Mouse (Mus musculus) CD8-positive naive resting alpha-beta T cell, adult 2 months (primary cell): ENCODE results near the gene Spata31d1a.
A peak's percentile ranks its signal among the peaks of the same experiment; 100 is the strongest.
"Not testable (repeated sequence)": the region's sequence is repeated elsewhere in the genome, so short reads cannot be mapped to it uniquely, and the experiment has no call there.

ENCODE experiments used
- DNase-seq, 2 experiments: peaks; one replicate each; pipeline ENCODE4 v3.0.0; 2022; ENCODE audit warnings: low read depth in 2 of 2, low spot score in 2 of 2

Gene Spata31d1a

GRCm38 (mm10) chr13:59703514-59703913, 6.6 kb downstream of the Spata31d1a start:
- DNase-seq = no peak

DNA sequence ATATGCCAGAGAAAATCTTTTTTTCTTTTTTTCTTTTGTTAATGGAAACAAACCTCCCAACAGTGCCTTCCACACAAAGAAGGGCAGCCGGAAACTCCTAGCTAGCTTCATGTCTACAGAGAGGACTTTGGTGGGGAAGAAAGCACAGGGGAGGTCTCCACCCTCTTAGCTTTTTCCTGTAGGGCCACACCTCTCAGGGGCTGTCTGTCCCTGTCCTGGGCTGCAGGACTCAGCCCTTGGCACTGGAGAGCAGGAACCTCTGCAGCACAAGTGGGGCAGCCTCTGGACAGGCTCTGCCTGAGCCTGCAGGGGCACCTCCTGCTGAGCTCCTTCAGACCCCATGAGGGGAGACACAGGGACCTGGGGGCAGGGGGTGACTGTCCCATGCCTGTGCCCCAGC, 10.0 kb downstream of the Spata31d1a start:
- not testable (repeated sequence) for DNase-seq

- DNase-seq = no peak
These were observed 11.0 kb downstream of the Spata31d1a start for GRCm38 (mm10) chr13:59699131-59699530.

DNA sequence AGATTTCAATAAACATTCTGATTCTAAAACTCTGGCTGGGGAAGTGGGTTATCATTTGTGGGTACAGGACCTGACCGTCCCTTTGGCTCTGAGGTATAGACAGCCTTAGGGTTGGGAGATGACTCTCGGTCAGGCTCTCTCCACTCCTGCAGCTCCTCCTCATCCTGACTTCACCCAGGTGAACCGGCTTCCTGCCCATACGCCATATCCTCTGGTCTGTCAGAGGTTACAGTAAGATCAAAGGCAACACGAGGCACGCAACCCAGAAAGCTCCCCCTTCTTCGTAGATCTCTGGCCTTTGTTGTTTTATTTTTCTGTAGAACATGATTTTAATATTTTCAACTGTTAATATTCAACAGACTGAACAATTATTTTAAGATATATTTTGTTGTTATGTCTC, 14.3 kb downstream of the Spata31d1a start:
- peak; percentile 37 to 45 for DNase-seq

GRCm38 (mm10) chr13:59694008-59694407, 16.1 kb downstream of the Spata31d1a start, which contains the start of gene 4921517D22Rik:
Gene 4921517D22Rik, minus strand, starts transcription at chr13:59694108.
- no peak for DNase-seq

- DNase-seq = no peak
These were observed 18.7 kb downstream of the Spata31d1a start for GRCm38 (mm10) chr13:59691478-59691877.

DNA sequence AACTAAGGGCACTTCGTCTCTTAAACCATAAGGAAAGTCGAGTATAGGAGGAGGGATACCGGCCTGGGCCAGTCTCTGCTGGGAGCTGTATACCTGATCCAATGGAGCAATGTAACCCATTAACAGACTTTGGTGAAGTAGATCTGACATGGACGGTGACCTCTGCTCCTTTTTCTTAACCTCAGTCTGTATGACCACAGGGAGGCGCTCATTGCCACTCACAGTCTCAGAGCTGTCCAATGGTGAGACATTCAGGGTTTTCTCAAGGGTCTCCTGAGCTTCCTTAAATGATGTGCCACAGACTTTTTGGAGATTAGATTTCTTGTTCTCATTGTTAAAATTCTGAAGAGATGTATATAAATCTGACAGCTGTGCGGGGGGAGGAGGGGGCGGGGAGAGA, 19.6 kb downstream of the Spata31d1a start:
- no peak for DNase-seq

DNA sequence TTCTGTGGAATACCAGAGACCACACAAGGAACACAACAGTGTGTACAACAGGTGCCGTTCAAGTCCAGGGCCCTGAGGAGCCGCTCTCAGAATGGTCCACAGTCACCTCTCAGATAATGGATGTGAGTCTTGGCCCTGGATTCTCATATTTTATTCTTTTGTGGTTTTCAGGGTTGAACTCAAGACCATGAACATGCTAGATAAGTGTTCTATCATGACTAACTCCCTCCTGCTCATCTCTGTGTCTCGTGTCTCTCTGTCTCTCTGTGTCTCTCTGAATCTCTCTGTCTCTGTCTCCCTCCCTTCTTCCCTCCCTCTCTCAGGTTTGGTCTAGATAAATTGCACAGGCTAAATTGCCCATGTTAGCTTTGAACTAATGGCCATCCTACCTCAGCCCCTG, 20.3 kb downstream of the Spata31d1a start:
- no peak for DNase-seq

GRCm38 (mm10) chr13:59689313-59689712, 20.8 kb downstream of the Spata31d1a start:
- DNase-seq = no peak

GRCm38 (mm10) chr13:59688338-59688770, 21.8 kb downstream of the Spata31d1a start:
- peak in 1 of 2 experiments; percentile 24 for DNase-seq

- no peak for DNase-seq
These were observed 24.9 kb downstream of the Spata31d1a start for GRCm38 (mm10) chr13:59685236-59685635.

DNA sequence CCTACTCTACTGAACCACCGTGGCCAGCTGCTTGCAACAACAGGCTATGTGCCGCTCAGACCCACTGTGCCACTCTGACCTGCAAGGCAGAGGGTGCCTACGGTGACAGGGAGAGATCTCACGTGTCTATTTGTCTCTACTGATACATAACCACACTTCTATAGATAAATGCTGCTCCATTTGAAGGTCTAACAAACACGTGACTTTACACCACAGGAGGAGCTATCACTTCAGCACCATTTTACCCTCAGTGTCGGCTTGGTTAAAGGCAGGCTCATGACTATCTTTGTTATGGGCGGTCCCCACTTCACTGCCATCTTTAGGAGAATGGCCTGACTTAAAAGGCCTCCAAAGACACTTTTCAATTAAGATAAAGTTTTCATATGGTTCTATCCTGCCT, 27.5 kb downstream of the Spata31d1a start:
- DNase-seq = no peak

GRCm38 (mm10) chr13:59679908-59680307, 30.2 kb downstream of the Spata31d1a start:
- no peak for DNase-seq

DNA sequence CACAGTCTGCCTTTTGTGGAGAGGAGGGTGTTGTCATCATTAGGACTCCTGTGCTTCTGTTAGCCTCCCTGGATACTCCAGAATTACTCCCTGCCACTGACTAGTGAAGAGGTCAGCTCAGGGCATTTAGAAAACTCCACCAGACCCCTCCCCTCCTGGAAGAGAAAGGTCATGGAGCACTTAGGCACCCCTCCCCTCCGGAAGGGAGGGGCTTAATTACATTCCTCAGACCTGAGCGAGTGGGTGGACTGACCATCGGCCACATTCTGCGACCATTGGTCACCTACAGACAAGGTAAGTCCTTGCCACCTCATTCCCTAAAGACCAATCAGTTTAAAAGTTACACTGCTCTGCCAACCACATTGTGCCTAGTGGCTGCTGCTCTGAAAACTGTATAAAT, 30.8 kb downstream of the Spata31d1a start:
- no peak for DNase-seq

DNA sequence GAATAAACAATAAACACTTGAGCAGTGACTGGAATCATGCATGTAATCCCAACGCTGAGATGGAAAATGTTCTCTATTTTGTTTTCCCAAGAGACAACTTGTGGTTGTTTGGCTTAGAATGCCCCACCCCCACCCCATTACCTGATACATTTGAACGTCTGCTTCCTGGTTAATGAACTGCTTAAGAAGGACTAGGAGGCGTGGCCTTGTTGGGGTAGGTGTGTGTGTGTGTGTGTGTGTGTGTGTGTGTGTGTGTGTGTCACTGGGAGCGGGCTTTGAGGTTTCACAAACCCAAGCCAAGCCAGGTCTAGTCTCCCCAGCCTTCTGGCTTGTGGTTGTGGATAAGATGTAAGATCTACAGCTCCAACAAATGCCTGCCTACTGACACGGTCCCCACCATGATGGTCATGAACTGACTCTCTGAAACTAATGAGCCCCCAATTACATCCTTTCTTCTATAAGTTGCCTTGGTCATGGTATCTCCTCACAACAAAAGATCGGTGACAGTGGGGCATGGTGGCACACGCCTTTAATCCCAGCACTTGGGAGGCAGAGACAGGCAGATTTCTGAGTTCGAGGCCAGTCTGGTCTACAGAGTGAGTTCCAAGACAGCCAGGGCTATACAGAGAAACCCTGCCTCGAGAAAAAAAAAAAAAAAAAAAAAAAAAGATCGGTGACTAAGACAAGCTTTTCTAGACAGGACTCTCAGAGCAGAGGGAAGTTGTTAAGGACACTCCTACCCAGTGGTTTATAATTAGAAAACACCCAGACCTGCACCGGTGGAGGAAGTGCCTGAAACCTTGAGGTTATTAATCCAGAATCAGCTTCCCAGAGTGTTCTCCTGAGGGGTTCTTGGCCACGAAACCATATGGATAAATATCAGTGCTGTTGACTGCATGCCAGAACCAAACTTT, 33.6 kb downstream of the Spata31d1a start:
- no peak for DNase-seq

- DNase-seq = peak; percentile 23 to 29
These were observed 34.7 kb downstream of the Spata31d1a start, which contains the start of gene Golm1 for GRCm38 (mm10) chr13:59675151-59676011. Gene Golm1, minus strand, starts transcription at chr13:59675811.

- DNase-seq = no peak
These were observed 35.4 kb downstream of the Spata31d1a start for GRCm38 (mm10) chr13:59674761-59675150.

- DNase-seq = no peak
These were observed 35.9 kb downstream of the Spata31d1a start for GRCm38 (mm10) chr13:59674215-59674614.

DNA sequence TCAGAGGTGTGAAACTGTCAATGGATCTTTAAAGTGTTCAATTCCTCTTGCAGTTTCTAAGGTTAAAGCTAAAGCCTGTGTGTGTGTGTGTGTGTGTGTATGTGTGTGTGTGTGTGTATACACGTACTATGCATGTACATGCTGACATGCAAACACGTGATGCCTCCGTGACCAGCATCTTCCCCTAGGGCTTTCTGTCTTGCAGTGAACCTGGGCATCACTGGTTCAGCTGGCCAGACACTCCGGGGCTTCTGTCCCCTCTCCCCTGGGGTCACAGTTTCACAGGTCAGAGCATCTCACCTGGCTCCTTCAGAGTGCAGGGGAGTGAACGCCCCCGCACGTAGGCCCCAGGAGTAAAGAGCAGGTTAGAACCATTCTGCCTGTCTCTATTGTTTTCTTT, 36.5 kb downstream of the Spata31d1a start:
- DNase-seq = no peak

DNA sequence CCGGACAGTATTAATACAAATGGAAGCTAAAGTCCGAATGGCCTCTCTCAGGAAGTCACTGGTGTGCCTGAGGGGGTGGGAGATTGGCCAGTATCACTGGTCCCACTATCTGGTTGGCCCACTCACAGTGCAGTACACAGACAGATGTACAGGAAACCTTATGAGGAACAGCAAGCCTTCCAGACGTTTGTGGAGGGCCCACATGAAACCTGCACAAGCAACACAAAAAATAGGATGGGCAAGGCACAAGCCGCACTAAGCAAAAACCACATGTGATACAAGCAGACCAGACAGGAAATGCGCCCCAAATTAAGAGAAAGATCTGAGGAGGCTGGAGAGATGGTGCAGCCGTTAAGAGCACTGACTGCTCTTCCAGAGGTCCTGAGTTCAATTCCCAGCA, 37.9 kb downstream of the Spata31d1a start:
- peak; percentile 28 to 53 for DNase-seq

DNA sequence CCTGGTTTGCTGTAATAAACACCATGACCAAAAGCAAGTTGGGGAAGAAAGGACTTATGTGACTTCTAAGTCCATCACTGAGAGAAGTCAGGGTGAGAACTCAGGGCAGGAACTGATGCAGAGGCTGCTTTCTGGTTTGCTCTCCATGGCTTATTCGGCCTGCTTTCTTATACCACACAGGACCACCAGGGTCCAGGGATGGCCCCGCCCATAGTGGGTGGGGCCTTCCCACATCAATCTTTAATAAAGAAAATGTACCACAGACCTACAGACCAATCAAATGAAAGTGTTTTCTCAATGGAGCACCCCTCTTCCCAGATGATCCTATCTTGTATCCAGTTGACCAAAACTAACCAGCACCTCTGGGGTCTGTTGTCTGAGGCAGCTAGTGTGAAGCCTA, 38.6 kb downstream of the Spata31d1a start:
- no peak for DNase-seq

DNA sequence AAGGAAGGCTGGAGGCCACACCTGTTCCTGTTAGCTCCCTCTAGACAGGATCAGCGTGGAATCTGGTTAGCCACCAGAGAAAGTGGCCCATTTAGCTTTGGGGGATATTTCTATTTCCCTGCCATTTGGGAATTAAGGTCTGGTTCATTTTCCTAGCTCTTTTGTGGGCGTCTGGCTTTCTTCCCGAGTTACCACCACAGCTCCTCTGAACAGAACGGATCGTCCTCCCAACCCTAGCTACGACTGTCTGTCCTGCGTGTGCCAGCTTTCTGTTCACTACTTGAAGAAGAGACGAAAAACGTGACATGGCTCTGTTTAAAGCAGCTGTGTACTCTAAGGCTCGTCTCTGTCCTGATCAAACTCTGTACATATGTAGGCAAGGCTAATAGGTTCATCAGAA, 40.2 kb downstream of the Spata31d1a start:
- DNase-seq = no peak
